8 mouse cellular contexts compared by ENCODE assay signal in genomic region chr13:23561531-23561882, GRCm38 (mm10). TPM values are rescaled to one million over a fixed set of nuclear protein-coding genes. Genes with fewer than 3 reads are reported as not detected.
A peak's percentile ranks its signal among the peaks of the same experiment; 100 is the strongest.
DNase-seq lines count a peak whose midpoint lies in the region; ATAC-seq and TF ChIP-seq lines count a peak whose summit lies in the region.
"Not testable (repeated sequence)": the region's sequence is repeated elsewhere in the genome, so short reads cannot be mapped to it uniquely, and the experiment has no call there.

No protein-coding gene starts in this region.

- not testable (repeated sequence) for H3K4me1 ChIP-seq in MEL (ENCODE audit: control insufficient read depth in 1 of 2, insufficient read depth in 2 of 2, low read length in 2 of 2); heart, embryonic 11.5 days (ENCODE audit: control insufficient read depth, insufficient read depth, low read length); hindbrain, embryonic 16.5 days (ENCODE audit: control insufficient read depth, insufficient read depth, low read depth, low read length); limb, embryonic 10.5 days; liver, postnatal 0 days (ENCODE audit: insufficient read depth); stomach, embryonic 15.5 days
- H3K4me1 ChIP-seq in erythroblast, embryonic 14.5 days (ENCODE audit: control insufficient read depth): peaks cover 54% of the 10 kb centered on the region
- H3K4me1 ChIP-seq in midbrain, embryonic 15.5 days: peaks cover 12% of the 10 kb centered on the region

- TF ChIP-seq RAD21 in MEL (IDR thresholded peaks at IDR 0.05; ENCODE audit: low read depth, low read length): not testable (repeated sequence)

- H3K36me3 ChIP-seq in MEL (ENCODE audit: control insufficient read depth in 1 of 2, insufficient read depth in 2 of 2, low read length in 2 of 2): peaks cover 0 to 24% of the 10 kb centered on the region in 2 experiments; a peak in 2 of 4 replicates
- H3K36me3 ChIP-seq in erythroblast, embryonic 14.5 days (ENCODE audit: control insufficient read depth); heart, embryonic 11.5 days (ENCODE audit: control insufficient read depth, insufficient read depth, low read length); hindbrain, embryonic 16.5 days (ENCODE audit: control insufficient read depth, insufficient read depth, low read length); limb, embryonic 10.5 days; liver, postnatal 0 days (replicated peaks; ENCODE audit: insufficient read depth, low read length); midbrain, embryonic 15.5 days (replicated peaks); stomach, embryonic 15.5 days: not testable (repeated sequence)

- ATAC-seq in heart, embryonic 11.5 days (replicated peaks; ENCODE audit: insufficient number of reproducible peaks, low FRiP score, low TSS enrichment); hindbrain, embryonic 16.5 days; midbrain, embryonic 15.5 days (replicated peaks); stomach, embryonic 15.5 days (ENCODE audit: insufficient read depth, low FRiP score, low read depth): not testable (repeated sequence)
- peak; percentile 0; the same call in 1 of the 2 replicates for ATAC-seq in liver, postnatal 0 days

- DNase-seq in MEL (ENCODE audit: low read depth, low spot score); limb, embryonic 10.5 days (ENCODE audit: low spot score); liver, postnatal 0 days: not testable (repeated sequence)

- H3K27ac ChIP-seq in MEL (ENCODE audit: control insufficient read depth, low read depth, low read length): peak overlapping the region; percentile 78
- H3K27ac ChIP-seq in heart, embryonic 11.5 days (ENCODE audit: low read depth, low read length): peak overlapping the region; percentile 97
- not testable (repeated sequence) for H3K27ac ChIP-seq in hindbrain, embryonic 16.5 days (ENCODE audit: low read depth, low read length)
- H3K27ac ChIP-seq in limb, embryonic 10.5 days: peak overlapping the region; percentile 98
- H3K27ac ChIP-seq in liver, postnatal 0 days (ENCODE audit: low read depth): peak overlapping the region; percentile 99
- H3K27ac ChIP-seq in midbrain, embryonic 15.5 days: peak overlapping the region; percentile 97
- peak overlapping the region; percentile 98 for H3K27ac ChIP-seq in stomach, embryonic 15.5 days

- not testable (repeated sequence) for H3K4me3 ChIP-seq in MEL (ENCODE audit: control insufficient read depth in 1 of 2, insufficient read depth in 1 of 2, low read depth in 2 of 2, low read length in 2 of 2)
- peak overlapping the region; percentile 53 for H3K4me3 ChIP-seq in erythroblast, embryonic 14.5 days (replicated peaks)
- peak overlapping the region; percentile 42 for H3K4me3 ChIP-seq in heart, embryonic 11.5 days (ENCODE audit: low read depth, low read length)
- H3K4me3 ChIP-seq in hindbrain, embryonic 16.5 days (ENCODE audit: low read length): peak overlapping the region; percentile 46
- peak overlapping the region; percentile 50 for H3K4me3 ChIP-seq in limb, embryonic 10.5 days
- H3K4me3 ChIP-seq in liver, postnatal 0 days (ENCODE audit: low read depth, low read length): peak overlapping the region; percentile 43
- H3K4me3 ChIP-seq in midbrain, embryonic 15.5 days: peak overlapping the region; percentile 49
- peak overlapping the region; percentile 45 for H3K4me3 ChIP-seq in stomach, embryonic 15.5 days (replicated peaks)

- peak overlapping the region; percentile 55 for H3K9ac ChIP-seq in MEL (ENCODE audit: control insufficient read depth, low read depth, low read length, poor library complexity, severe bottlenecking)
- peak overlapping the region; percentile 43; the same call in 1 of the 2 replicates for H3K9ac ChIP-seq in heart, embryonic 11.5 days (ENCODE audit: low read depth, low read length)
- H3K9ac ChIP-seq in hindbrain, embryonic 16.5 days (ENCODE audit: low read depth, low read length); stomach, embryonic 15.5 days: not testable (repeated sequence)
- H3K9ac ChIP-seq in liver, postnatal 0 days (replicated peaks): peak overlapping the region; percentile 72
- peak overlapping the region; percentile 55 for H3K9ac ChIP-seq in midbrain, embryonic 15.5 days

- H3K9me3 ChIP-seq in MEL (replicated peaks; ENCODE audit: insufficient read depth, low read length); erythroblast, embryonic 14.5 days (ENCODE audit: control insufficient read depth, low read length); heart, embryonic 11.5 days (replicated peaks; ENCODE audit: control insufficient read depth, low read length); hindbrain, embryonic 16.5 days (ENCODE audit: control insufficient read depth, low read length); limb, embryonic 10.5 days (replicated peaks); liver, postnatal 0 days (ENCODE audit: low read length); midbrain, embryonic 15.5 days; stomach, embryonic 15.5 days: not testable (repeated sequence)

- not testable (repeated sequence) for TF ChIP-seq CTCF in MEL (IDR thresholded peaks at IDR 0.05 in 2 of 3, conservative IDR thresholded peaks at IDR 0.05 in 1 of 3; ENCODE audit: control insufficient read depth in 1 of 3, insufficient read depth in 1 of 3, low read depth in 2 of 3, low read length in 3 of 3, poor library complexity in 1 of 3, severe bottlenecking in 1 of 3); liver, postnatal 0 days (IDR thresholded peaks at IDR 0.05; ENCODE audit: low read depth)

- 0% methylated on average over 2 of the region's 5 CpGs for WGBS in heart, embryonic 11.5 days (ENCODE audit: insufficient replicate concordance)
- WGBS in hindbrain, embryonic 16.5 days: 0% methylated on average over 2 of the region's 5 CpGs
- WGBS in limb, embryonic 10.5 days: 0% methylated on average over 2 of the region's 5 CpGs
- WGBS in liver, postnatal 0 days (ENCODE audit: insufficient replicate concordance): 0% methylated on average over 2 of the region's 5 CpGs
- 0% methylated on average over 2 of the region's 5 CpGs for WGBS in midbrain, embryonic 15.5 days
- 0% methylated on average over 2 of the region's 5 CpGs for WGBS in stomach, embryonic 15.5 days

- peak overlapping the region; percentile 79 for H3K4me2 ChIP-seq in heart, embryonic 11.5 days
- peak overlapping the region; percentile 87 for H3K4me2 ChIP-seq in hindbrain, embryonic 16.5 days (ENCODE audit: low read length)
- H3K4me2 ChIP-seq in liver, postnatal 0 days (ENCODE audit: low read depth, low read length): peak overlapping the region; percentile 83; the same call in 1 of the 2 replicates
- peak overlapping the region; percentile 70 for H3K4me2 ChIP-seq in midbrain, embryonic 15.5 days
- H3K4me2 ChIP-seq in stomach, embryonic 15.5 days: peak overlapping the region; percentile 70

- H3K27me3 ChIP-seq in MEL (ENCODE audit: control insufficient read depth in 1 of 2, insufficient read depth in 2 of 2, low read length in 2 of 2); erythroblast, embryonic 14.5 days (ENCODE audit: control insufficient read depth); heart, embryonic 11.5 days (ENCODE audit: control insufficient read depth, insufficient read depth, low read length); hindbrain, embryonic 16.5 days (replicated peaks; ENCODE audit: control insufficient read depth, insufficient read depth, low read length); limb, embryonic 10.5 days (ENCODE audit: low read depth, poor library complexity, severe bottlenecking); liver, postnatal 0 days (ENCODE audit: insufficient read depth, low read length); midbrain, embryonic 15.5 days (replicated peaks); stomach, embryonic 15.5 days (replicated peaks): not testable (repeated sequence)

- H3K79me2 ChIP-seq in MEL (ENCODE audit: control insufficient read depth, insufficient read depth, low read length, poor library complexity): not testable (repeated sequence)

- not testable (repeated sequence) for TF ChIP-seq EP300 in MEL (IDR thresholded peaks at IDR 0.05; ENCODE audit: low read depth in 1 of 2, low read length in 2 of 2); liver, postnatal 0 days (IDR thresholded peaks at IDR 0.05; ENCODE audit: low read depth)

- not testable (repeated sequence) for TF ChIP-seq POLR2A in MEL (IDR thresholded peaks at IDR 0.05; ENCODE audit: control insufficient read depth in 1 of 2, insufficient read depth in 1 of 2, low read depth in 1 of 2, low read length in 2 of 2, poor library complexity in 1 of 2)

RNA-seq across cellular contexts. Expression of gene Hist1h3e, which starts 0.7 kb away (rescaled TPM):
- 1,049 and 1,400 TPM in 2 replicates for total RNA-seq in MEL (2012; rRNA removed)
- 1 to 10 TPM in 1 of 2 experiments, not detected in 1; 4.5 TPM for polyA plus RNA-seq in MEL (2012; ENCODE audit: insufficient read depth in 1 of 2, insufficient read length in 2 of 2, low read depth in 1 of 2, low replicate concordance in 2 of 2, missing spikeins in 1 of 2)
- polyA plus RNA-seq in erythroblast, embryonic 14.5 days (2012): 2.9 and 16.6 TPM in 2 replicates
- polyA plus RNA-seq in heart, embryonic 11.5 days (2014; fragmentation: Nextera tagmentation; extraction: Ambion mirVana): 2.6 and 3.0 TPM in 2 replicates
- 0.85 and 0.97 TPM in 2 replicates for polyA plus RNA-seq in hindbrain, embryonic 16.5 days (2015; fragmentation: Nextera tagmentation; extraction: Ambion mirVana)
- 5.6 and 7.8 TPM in 2 replicates for polyA plus RNA-seq in limb, embryonic 10.5 days (2016; fragmentation: Nextera tagmentation; extraction: Ambion mirVana)
- polyA plus RNA-seq in liver, postnatal 0 days (2015; fragmentation: Nextera tagmentation; extraction: Ambion mirVana): 3.6 and 4.6 TPM in 2 replicates
- 1.0 and 1.4 TPM in 2 replicates for polyA plus RNA-seq in midbrain, embryonic 15.5 days (2015; fragmentation: Nextera tagmentation; extraction: Ambion mirVana)
- polyA plus RNA-seq in stomach, embryonic 15.5 days (2015; fragmentation: Nextera tagmentation; extraction: Ambion mirVana): 6.7 TPM in 2 replicates

RNA-seq across cellular contexts. Expression of gene Hist1h1d, which starts 8.4 kb away (rescaled TPM):
- 115 and 134 TPM in 2 replicates for total RNA-seq in MEL (2012; rRNA removed)
- polyA plus RNA-seq in MEL (2012; ENCODE audit: insufficient read depth in 1 of 2, insufficient read length in 2 of 2, low read depth in 1 of 2, low replicate concordance in 2 of 2, missing spikeins in 1 of 2): under 1 TPM in 1 of 2 experiments, not detected in 1; 0.24 TPM
- polyA plus RNA-seq in erythroblast, embryonic 14.5 days (2012): 0.51 and 0.95 TPM in 2 replicates
- polyA plus RNA-seq in heart, embryonic 11.5 days (2014; fragmentation: Nextera tagmentation; extraction: Ambion mirVana): 0.15 and 0.27 TPM in 2 replicates
- 0.07 and 0.10 TPM in 2 replicates for polyA plus RNA-seq in hindbrain, embryonic 16.5 days (2015; fragmentation: Nextera tagmentation; extraction: Ambion mirVana)
- polyA plus RNA-seq in limb, embryonic 10.5 days (2016; fragmentation: Nextera tagmentation; extraction: Ambion mirVana): 0.59 and 0.67 TPM in 2 replicates
- 0.43 and 0.51 TPM in 2 replicates for polyA plus RNA-seq in liver, postnatal 0 days (2015; fragmentation: Nextera tagmentation; extraction: Ambion mirVana)
- 0.14 and 0.15 TPM in 2 replicates for polyA plus RNA-seq in midbrain, embryonic 15.5 days (2015; fragmentation: Nextera tagmentation; extraction: Ambion mirVana)
- polyA plus RNA-seq in stomach, embryonic 15.5 days (2015; fragmentation: Nextera tagmentation; extraction: Ambion mirVana): 0.89 and 0.98 TPM in 2 replicates

RNA-seq across cellular contexts. Expression of gene Hist1h2ae, which starts 9.5 kb away (rescaled TPM):
- 560 and 662 TPM in 2 replicates for total RNA-seq in MEL (2012; rRNA removed)
- polyA plus RNA-seq in MEL (2012; ENCODE audit: insufficient read depth in 1 of 2, insufficient read length in 2 of 2, low read depth in 1 of 2, low replicate concordance in 2 of 2, missing spikeins in 1 of 2): 1 to 10 TPM in 1 of 2 experiments, not detected in 1; 3.3 TPM
- polyA plus RNA-seq in erythroblast, embryonic 14.5 days (2012): 3.6 and 5.2 TPM in 2 replicates
- 27.6 and 34.5 TPM in 2 replicates for polyA plus RNA-seq in heart, embryonic 11.5 days (2014; fragmentation: Nextera tagmentation; extraction: Ambion mirVana)
- polyA plus RNA-seq in hindbrain, embryonic 16.5 days (2015; fragmentation: Nextera tagmentation; extraction: Ambion mirVana): 9.4 and 14.5 TPM in 2 replicates
- polyA plus RNA-seq in limb, embryonic 10.5 days (2016; fragmentation: Nextera tagmentation; extraction: Ambion mirVana): 109 and 113 TPM in 2 replicates
- polyA plus RNA-seq in liver, postnatal 0 days (2015; fragmentation: Nextera tagmentation; extraction: Ambion mirVana): 62.4 and 66.0 TPM in 2 replicates
- 14.8 and 15.4 TPM in 2 replicates for polyA plus RNA-seq in midbrain, embryonic 15.5 days (2015; fragmentation: Nextera tagmentation; extraction: Ambion mirVana)
- polyA plus RNA-seq in stomach, embryonic 15.5 days (2015; fragmentation: Nextera tagmentation; extraction: Ambion mirVana): 95.8 and 121 TPM in 2 replicates

RNA-seq across cellular contexts. Expression of gene Hist1h2bg, which starts 9.7 kb away (rescaled TPM):
- 2,580 and 3,348 TPM in 2 replicates for total RNA-seq in MEL (2012; rRNA removed)
- 10 to 100 TPM in 1 of 2 experiments, not detected in 1; 14.7 TPM for polyA plus RNA-seq in MEL (2012; ENCODE audit: insufficient read depth in 1 of 2, insufficient read length in 2 of 2, low read depth in 1 of 2, low replicate concordance in 2 of 2, missing spikeins in 1 of 2)
- 14.5 and 18.7 TPM in 2 replicates for polyA plus RNA-seq in erythroblast, embryonic 14.5 days (2012)
- polyA plus RNA-seq in heart, embryonic 11.5 days (2014; fragmentation: Nextera tagmentation; extraction: Ambion mirVana): 2.3 and 6.5 TPM in 2 replicates
- 0.79 and 1.4 TPM in 2 replicates for polyA plus RNA-seq in hindbrain, embryonic 16.5 days (2015; fragmentation: Nextera tagmentation; extraction: Ambion mirVana)
- 7.3 and 8.1 TPM in 2 replicates for polyA plus RNA-seq in limb, embryonic 10.5 days (2016; fragmentation: Nextera tagmentation; extraction: Ambion mirVana)
- polyA plus RNA-seq in liver, postnatal 0 days (2015; fragmentation: Nextera tagmentation; extraction: Ambion mirVana): 6.1 and 7.8 TPM in 2 replicates
- 2.6 and 4.0 TPM in 2 replicates for polyA plus RNA-seq in midbrain, embryonic 15.5 days (2015; fragmentation: Nextera tagmentation; extraction: Ambion mirVana)
- 11.7 and 17.0 TPM in 2 replicates for polyA plus RNA-seq in stomach, embryonic 15.5 days (2015; fragmentation: Nextera tagmentation; extraction: Ambion mirVana)

RNA-seq across cellular contexts. Expression of gene Hist1h4f, which starts 10.1 kb away (rescaled TPM):
- 3,786 and 4,217 TPM in 2 replicates for total RNA-seq in MEL (2012; rRNA removed)
- polyA plus RNA-seq in MEL (2012; ENCODE audit: insufficient read depth in 1 of 2, insufficient read length in 2 of 2, low read depth in 1 of 2, low replicate concordance in 2 of 2, missing spikeins in 1 of 2): 10 to 100 TPM in 1 of 2 experiments, not detected in 1; 14.4 TPM
- 8.3 and 13.8 TPM in 2 replicates for polyA plus RNA-seq in erythroblast, embryonic 14.5 days (2012)
- polyA plus RNA-seq in heart, embryonic 11.5 days (2014; fragmentation: Nextera tagmentation; extraction: Ambion mirVana): not detected in 2 replicates
- 0.59 TPM in 1 of 2 replicates, not detected in the other for polyA plus RNA-seq in hindbrain, embryonic 16.5 days (2015; fragmentation: Nextera tagmentation; extraction: Ambion mirVana)
- polyA plus RNA-seq in limb, embryonic 10.5 days (2016; fragmentation: Nextera tagmentation; extraction: Ambion mirVana): 0.73 and 1.3 TPM in 2 replicates
- 1.1 and 1.2 TPM in 2 replicates for polyA plus RNA-seq in liver, postnatal 0 days (2015; fragmentation: Nextera tagmentation; extraction: Ambion mirVana)
- polyA plus RNA-seq in midbrain, embryonic 15.5 days (2015; fragmentation: Nextera tagmentation; extraction: Ambion mirVana): not detected in 2 replicates
- 1.7 and 2.0 TPM in 2 replicates for polyA plus RNA-seq in stomach, embryonic 15.5 days (2015; fragmentation: Nextera tagmentation; extraction: Ambion mirVana)
